Mouse (Mus musculus) ES-E14 (cell line): ENCODE measurements at regions not wholly inside any gene's neighbourhood (a gene's known extent, or its start where the extent isn't known, plus 50 kb on each side); places are given as distances from the start of the nearest gene placed in this dataset.

Experiments
- CHD2 ChIP-seq: IDR thresholded peaks from 2 replicates; pipeline ENCODE4 v1.6.1; 2014; ENCODE audit warnings: mild to moderate bottlenecking, low read depth, low read length, inconsistent platforms
- ZC3H11A ChIP-seq: IDR thresholded peaks from 2 replicates; pipeline ENCODE4 v1.6.1; 2012; ENCODE audit warnings: low read depth, mild to moderate bottlenecking, inconsistent platforms, low read length, borderline replicate concordance
- ZNF384 ChIP-seq: IDR thresholded peaks from 2 replicates; pipeline ENCODE4 v1.6.1; 2012; ENCODE audit warnings: low read depth, low read length, inconsistent platforms

DNA sequence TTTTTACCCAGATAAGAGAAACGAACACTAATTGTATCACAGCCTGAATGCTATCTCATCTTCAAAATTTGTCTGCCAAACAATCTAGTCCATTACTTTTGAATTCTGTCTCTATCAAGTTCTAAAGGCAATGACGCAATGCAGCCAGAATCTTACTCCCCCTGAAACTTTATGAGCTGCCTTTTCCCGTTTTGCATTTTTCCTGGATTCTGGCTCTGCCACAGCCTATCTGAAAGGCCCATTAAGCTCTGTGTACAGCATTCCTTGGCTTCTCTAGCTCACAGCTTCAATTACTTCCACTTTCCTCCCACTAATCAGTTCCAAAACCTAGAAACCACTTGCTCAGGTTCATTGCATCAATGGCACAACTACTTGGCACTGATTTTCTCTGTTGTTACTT, 298.0 kb upstream of the Ppfia2 start:
- TF ChIP-seq ZNF384 (no peak), CHD2 (no peak), ZC3H11A (no peak)
